Mouse (Mus musculus) lung, adult 18-20 months (tissue): ENCODE results near the gene Gm3317.
"Not testable (repeated sequence)": the region's sequence is repeated elsewhere in the genome, so short reads cannot be mapped to it uniquely, and the experiment has no call there.

Experiments
- DNase-seq, 2 experiments: peaks; one replicate each; pipeline ENCODE4 v3.0.0; 2022; ENCODE audit warnings: mixed read lengths in 2 of 2

Gene Gm3317

DNA sequence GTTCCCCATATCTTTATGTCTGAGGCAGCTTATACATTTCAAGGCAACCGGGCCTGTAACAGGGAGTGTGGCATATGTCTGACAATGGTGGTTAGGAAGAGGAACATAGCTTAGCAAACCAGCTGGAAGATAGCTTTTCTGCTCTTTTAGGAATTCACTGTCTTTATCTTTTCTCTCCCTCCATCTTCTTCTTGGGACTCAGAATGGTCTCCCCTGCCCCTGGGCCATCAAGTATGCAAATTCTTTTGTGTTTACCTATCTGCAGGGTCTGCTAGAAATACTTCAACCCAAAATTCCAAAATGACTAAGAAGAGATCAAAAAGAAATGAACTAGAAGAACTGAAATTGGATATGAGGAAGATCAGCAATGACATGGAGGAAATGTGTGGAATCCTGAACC is at the start of gene Gm3317:
Gene Gm3317 (plus strand): TSS at position 301 of the 400 bp plus-strand sequence.
- not testable (repeated sequence) for DNase-seq

DNA sequence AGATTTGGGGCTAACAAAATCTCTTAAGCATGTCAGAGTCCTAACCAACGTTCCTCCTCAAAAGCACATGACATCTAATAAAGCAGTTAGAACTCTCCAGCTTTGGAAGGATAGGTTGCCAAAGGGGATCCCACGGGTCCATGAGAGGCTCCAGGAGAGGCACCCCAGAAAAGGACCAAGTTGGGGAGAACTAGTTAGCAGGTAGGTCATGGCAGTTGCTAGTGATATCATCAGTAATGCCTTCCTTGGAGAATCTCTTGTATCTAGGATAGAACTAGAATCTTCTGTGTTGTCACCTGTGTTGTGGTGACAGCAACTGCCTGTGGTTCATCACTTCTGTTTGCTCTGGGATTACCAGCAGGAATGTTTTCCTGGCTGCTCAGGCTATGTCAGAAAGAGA is 33.1 kb upstream of the Gm3317 start, which contains the start of gene Gm8279:
Gene Gm8279 (plus strand): TSS at position 301 of the 400 bp plus-strand sequence.
- DNase-seq: not testable (repeated sequence)

DNA sequence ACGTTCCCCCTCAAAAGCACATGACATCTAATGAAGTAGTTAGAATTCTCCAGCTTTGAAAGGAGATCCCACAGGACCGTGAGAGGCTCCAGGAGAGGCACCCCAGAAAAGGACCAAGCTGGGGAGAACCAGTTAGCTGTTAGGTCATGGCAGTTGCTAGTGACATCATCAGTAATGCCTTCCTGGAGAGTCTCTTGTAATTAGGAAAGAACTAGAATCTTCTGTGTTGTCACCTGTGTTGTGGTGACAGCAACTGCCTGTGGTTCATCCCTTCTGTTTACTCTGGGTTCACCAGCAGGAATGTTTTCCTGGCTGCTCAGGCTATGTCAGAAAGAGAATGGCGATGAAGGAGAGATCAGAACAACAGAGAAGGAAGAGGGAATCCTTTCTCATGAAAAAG is 21.2 kb downstream of the Gm3317 start, which contains the start of gene Gm8271:
Gene Gm8271 (plus strand): TSS at position 301 of the 400 bp plus-strand sequence.
- not testable (repeated sequence) for DNase-seq
